Mouse (Mus musculus): ENCODE measurements around the gene Prr5. TPM values are rescaled to one million over a fixed set of nuclear protein-coding genes. Genes with fewer than 3 reads are reported as not detected.

Gene Prr5
- total RNA-seq (2014; fragmentation: Nextera tagmentation) = 16.4 and 16.9 TPM in 2 replicates
- total RNA-seq (2017) = 3.9 and 4.9 TPM in 2 replicates

- ATAC-seq (replicated peaks; ENCODE audit: poor library complexity, severe bottlenecking) = no peak
Measured at GRCm38 (mm10) chr15:84668938-84669747, at the start of gene Prr5. Gene Prr5 (plus strand): TSS chr15:84669620.

- no peak for ATAC-seq (replicated peaks; ENCODE audit: poor library complexity, severe bottlenecking)
Measured at GRCm38 (mm10) chr15:84620028-84620427, 49.4 kb upstream of the Prr5 start.

- no peak for ATAC-seq (replicated peaks; ENCODE audit: poor library complexity, severe bottlenecking)
Measured at GRCm38 (mm10) chr15:84621722-84622428, 47.5 kb upstream of the Prr5 start.

GRCm38 (mm10) chr15:84624870-84625269 lies 44.5 kb upstream of the Prr5 start:
- ATAC-seq (replicated peaks; ENCODE audit: poor library complexity, severe bottlenecking) = no peak

GRCm38 (mm10) chr15:84625712-84626414 lies 43.6 kb upstream of the Prr5 start:
- peak; percentile 82 for ATAC-seq (replicated peaks; ENCODE audit: poor library complexity, severe bottlenecking)

- ATAC-seq (replicated peaks; ENCODE audit: poor library complexity, severe bottlenecking) = no peak
Measured at GRCm38 (mm10) chr15:84627308-84627707, 42.1 kb upstream of the Prr5 start.

- ATAC-seq (replicated peaks; ENCODE audit: poor library complexity, severe bottlenecking) = 0 out of 2 replicates have a peak, but pooled peaks have one; percentile 21
Measured at GRCm38 (mm10) chr15:84629680-84630079, 39.7 kb upstream of the Prr5 start.

- ATAC-seq (replicated peaks; ENCODE audit: poor library complexity, severe bottlenecking) = peak; percentile 83
Measured at GRCm38 (mm10) chr15:84631560-84631959, 37.9 kb upstream of the Prr5 start.

GRCm38 (mm10) chr15:84634361-84634760 lies 35.1 kb upstream of the Prr5 start:
- no peak for ATAC-seq (replicated peaks; ENCODE audit: poor library complexity, severe bottlenecking)

GRCm38 (mm10) chr15:84638405-84638804 lies 31.0 kb upstream of the Prr5 start:
- ATAC-seq (replicated peaks; ENCODE audit: poor library complexity, severe bottlenecking) = peak; percentile 65

GRCm38 (mm10) chr15:84639072-84639450 lies 30.4 kb upstream of the Prr5 start:
- no peak; the same call in 1 of the 2 replicates for ATAC-seq (replicated peaks; ENCODE audit: poor library complexity, severe bottlenecking)

- no peak for ATAC-seq (replicated peaks; ENCODE audit: poor library complexity, severe bottlenecking)
Measured at GRCm38 (mm10) chr15:84639451-84640136, 29.8 kb upstream of the Prr5 start.

GRCm38 (mm10) chr15:84640722-84641121 lies 28.7 kb upstream of the Prr5 start:
- ATAC-seq (replicated peaks; ENCODE audit: poor library complexity, severe bottlenecking) = no peak

GRCm38 (mm10) chr15:84641127-84641526 lies 28.3 kb upstream of the Prr5 start:
- ATAC-seq (replicated peaks; ENCODE audit: poor library complexity, severe bottlenecking) = no peak

- no peak for ATAC-seq (replicated peaks; ENCODE audit: poor library complexity, severe bottlenecking)
Measured at GRCm38 (mm10) chr15:84641948-84642347, 27.5 kb upstream of the Prr5 start.

GRCm38 (mm10) chr15:84643178-84643577 lies 26.2 kb upstream of the Prr5 start:
- no peak for ATAC-seq (replicated peaks; ENCODE audit: poor library complexity, severe bottlenecking)

- ATAC-seq (replicated peaks; ENCODE audit: poor library complexity, severe bottlenecking) = no peak
Measured at GRCm38 (mm10) chr15:84651481-84651880, 17.9 kb upstream of the Prr5 start.

- no peak for ATAC-seq (replicated peaks; ENCODE audit: poor library complexity, severe bottlenecking)
Measured at GRCm38 (mm10) chr15:84653151-84653550, 16.3 kb upstream of the Prr5 start.

- ATAC-seq (replicated peaks; ENCODE audit: poor library complexity, severe bottlenecking) = peak; percentile 66
Measured at GRCm38 (mm10) chr15:84653979-84654966, 15.1 kb upstream of the Prr5 start.
